Mouse (Mus musculus) limb, embryonic 14.5 days (tissue): ENCODE measurements around the gene Rbm26. TPM values are rescaled to one million over a fixed set of nuclear protein-coding genes. Genes with fewer than 3 reads are reported as not detected.

Experiments used
- ATAC-seq: fragments of 200-750 bp; cut with Nextera tagmentation; 2 replicates; pipeline ENCODE4 v1.8.0; 2017; ENCODE audit warnings: low read depth, moderate number of reproducible peaks, moderate TSS enrichment; ENCODE audit not compliant: low FRiP score
- DNase-seq: peaks from one replicate; pipeline ENCODE4 v3.0.0-alpha.2; 2015; ENCODE audit warnings: low spot score
- H3K27ac ChIP-seq: fragments of 300-500 bp; sonication (generic); replicated peaks from 2 replicates; pipeline ENCODE4 v1.5.1; 2014; ENCODE audit warnings: low read depth, mild to moderate bottlenecking, low read length, moderate library complexity, mixed read lengths
- H3K27me3 ChIP-seq: fragments of 300-500 bp; sonication (generic); 2 replicates; pipeline ENCODE4 v1.6.1; 2014; ENCODE audit warnings: low read length, mixed read lengths; ENCODE audit not compliant: control insufficient read depth, insufficient read depth
- H3K36me3 ChIP-seq: fragments of 300-500 bp; sonication (generic); 2 replicates; pipeline ENCODE4 v1.6.1; 2014; ENCODE audit warnings: mild to moderate bottlenecking, low read length, moderate library complexity, mixed read lengths; ENCODE audit not compliant: control insufficient read depth, insufficient read depth
- H3K4me1 ChIP-seq: fragments of 300-500 bp; sonication (generic); 2 replicates; pipeline ENCODE4 v1.6.1; 2014; ENCODE audit warnings: antibody characterized with exemption, low read length, mixed read lengths; ENCODE audit not compliant: control insufficient read depth, insufficient read depth
- H3K4me2 ChIP-seq: fragments of 300-500 bp; sonication (generic); replicated peaks from 2 replicates; pipeline ENCODE4 v1.6.1; 2014; ENCODE audit warnings: low read depth, mild to moderate bottlenecking, low read length, moderate library complexity; ENCODE audit not compliant: severe bottlenecking
- H3K4me3 ChIP-seq: fragments of 300-500 bp; sonication (generic); replicated peaks from 2 replicates; pipeline ENCODE4 v1.5.1; 2014; ENCODE audit warnings: low read length
- H3K9ac ChIP-seq: fragments of 300-500 bp; sonication (generic); 2 replicates; pipeline ENCODE4 v1.6.1; 2014; ENCODE audit warnings: mild to moderate bottlenecking, low read depth, low read length, moderate library complexity; ENCODE audit not compliant: severe bottlenecking
- H3K9me3 ChIP-seq: fragments of 300-500 bp; sonication (generic); 2 replicates; pipeline ENCODE4 v1.6.1; 2016; ENCODE audit warnings: low read length; ENCODE audit not compliant: control insufficient read depth
- POLR2A ChIP-seq: fragments of 200-500 bp; IDR thresholded peaks from 2 replicates; pipeline ENCODE4 v1.8.0; 2012; ENCODE audit warnings: inconsistent platforms, mild to moderate bottlenecking, moderate library complexity, borderline replicate concordance; ENCODE audit not compliant: insufficient read depth, insufficient read length; ENCODE audit errors: extremely low read depth
- WGBS: fragments of 180-500 bp; shearing (Covaris S2); extraction: QIAGEN DNeasy Blood & Tissue Kit; methylation state at CpG from one replicate; pipeline ENCODE4 v1.1.7; 2014; 5-methylcytosine and 5-hydroxymethylcytosine counted together
- polyA plus RNA-seq, 2 experiments: library from polyadenylated mRNA; depleted of rRNA in 1 of 2; stranded (reverse) in 1 of 2; unstranded in 1 of 2; fragments of >200 nt; fragmentation: Nextera tagmentation in 1 of 2; extraction: Ambion mirVana in 1 of 2; gene quantifications; 2 replicates each; pipeline versions ENCODE4 v1.2.1 to v1.2.3; 2012 to 2014

The Rbm26 gene
- polyA plus RNA-seq, 2 experiments = 45.0 to 65.9 TPM

GRCm38 (mm10) chr14:105084106-105084505, 93.0 kb downstream of the Rbm26 start:
- no peak overlapping the region for H3K4me2 ChIP-seq
- no peaks in the 10 kb centered on the region for H3K4me1 ChIP-seq
- no peak overlapping the region for H3K9ac ChIP-seq
- DNase-seq = no peak
- H3K27me3 ChIP-seq = no peaks in the 10 kb centered on the region
- H3K9me3 ChIP-seq = no peaks in the 10 kb centered on the region
- ATAC-seq = no peak
- H3K27ac ChIP-seq = no peak overlapping the region
- 79% methylated on average over 11 of the region's 11 CpGs for WGBS
- TF ChIP-seq POLR2A = no peak
- no peak overlapping the region for H3K4me3 ChIP-seq
- no peaks in the 10 kb centered on the region for H3K36me3 ChIP-seq

- H3K9ac ChIP-seq = no peak overlapping the region
- H3K36me3 ChIP-seq = no peaks in the 10 kb centered on the region
- no peak for TF ChIP-seq POLR2A
- no peak overlapping the region for H3K27ac ChIP-seq
- no peak overlapping the region for H3K4me2 ChIP-seq
- 93% methylated on average over 2 of the region's 2 CpGs for WGBS
- ATAC-seq (no peak), DNase-seq (no peak)
- H3K4me3 ChIP-seq = no peak overlapping the region
- no peaks in the 10 kb centered on the region for H3K27me3 ChIP-seq
- no peaks in the 10 kb centered on the region for H3K9me3 ChIP-seq
- H3K4me1 ChIP-seq = no peaks in the 10 kb centered on the region
These were observed 102.4 kb downstream of the Rbm26 start for GRCm38 (mm10) chr14:105074776-105075175.

- DNase-seq (no peak), ATAC-seq (no peak)
- H3K27ac ChIP-seq = no peak overlapping the region
- H3K4me3 ChIP-seq = no peak overlapping the region
- no peak for TF ChIP-seq POLR2A
- H3K9ac ChIP-seq = no peak overlapping the region
- 91% methylated on average over 7 of the region's 7 CpGs for WGBS
- no peaks in the 10 kb centered on the region for H3K9me3 ChIP-seq
- H3K36me3 ChIP-seq = no peaks in the 10 kb centered on the region
- no peaks in the 10 kb centered on the region for H3K27me3 ChIP-seq
- H3K4me1 ChIP-seq = no peaks in the 10 kb centered on the region
- H3K4me2 ChIP-seq = no peak overlapping the region
These were observed 102.8 kb downstream of the Rbm26 start for GRCm38 (mm10) chr14:105074376-105074775.

- TF ChIP-seq POLR2A = no peak
- H3K4me2 ChIP-seq = no peak overlapping the region
- WGBS = 21% methylated on average over 14 of the region's 14 CpGs
- no peak for ATAC-seq
- DNase-seq = no peak
- no peak overlapping the region for H3K27ac ChIP-seq
- no peak overlapping the region for H3K4me3 ChIP-seq
- H3K9ac ChIP-seq = no peak overlapping the region
- no peaks in the 10 kb centered on the region for H3K9me3 ChIP-seq
- no peaks in the 10 kb centered on the region for H3K4me1 ChIP-seq
- no peaks in the 10 kb centered on the region for H3K27me3 ChIP-seq
- H3K36me3 ChIP-seq = no peaks in the 10 kb centered on the region
These were observed 106.1 kb downstream of the Rbm26 start for GRCm38 (mm10) chr14:105071010-105071509.

GRCm38 (mm10) chr14:105070258-105071009, 106.7 kb downstream of the Rbm26 start:
- Histone ChIP-seq H3K36me3 (no peaks in the 10 kb centered on the region), H3K4me1 (no peaks in the 10 kb centered on the region), H3K27me3 (no peaks in the 10 kb centered on the region), H3K4me3 (no peak overlapping the region), H3K27ac (no peak overlapping the region), H3K9ac (no peak overlapping the region), H3K4me2 (no peak overlapping the region), H3K9me3 (no peaks in the 10 kb centered on the region)
- ATAC-seq = no peak
- no peak for TF ChIP-seq POLR2A
- WGBS = 23% methylated on average over 11 of the region's 11 CpGs
- DNase-seq = no peak
